Mouse (Mus musculus) lung, embryonic 15.5 days (tissue): ENCODE data around the gene Tnf. TPM values are rescaled to one million over a fixed set of nuclear protein-coding genes. Genes with fewer than 3 reads are reported as not detected.
"Not testable (repeated sequence)": the region's sequence is repeated elsewhere in the genome, so short reads cannot be mapped to it uniquely, and the experiment has no call there.

ENCODE experiments used
- ATAC-seq: fragments of 200-750 bp; cut with Nextera tagmentation; 2 replicates; pipeline ENCODE4 v1.8.0; 2017; ENCODE audit warnings: moderate number of reproducible peaks, borderline replicate concordance; ENCODE audit not compliant: low FRiP score, low TSS enrichment; ENCODE audit errors: extremely low read depth
- H3K27ac ChIP-seq: fragments of 300-500 bp; sonication (generic); 2 replicates; pipeline ENCODE4 v1.5.1; 2015; ENCODE audit warnings: moderate library complexity, mild to moderate bottlenecking, inconsistent platforms
- H3K27me3 ChIP-seq: fragments of 300-500 bp; sonication (generic); 2 replicates; pipeline ENCODE4 v1.6.1; 2015; ENCODE audit warnings: inconsistent platforms
- H3K36me3 ChIP-seq: fragments of 300-500 bp; sonication (generic); 2 replicates; pipeline ENCODE4 v1.6.1; 2015; ENCODE audit warnings: inconsistent platforms
- H3K4me1 ChIP-seq: fragments of 300-500 bp; sonication (generic); 2 replicates; pipeline ENCODE4 v1.6.1; 2015; ENCODE audit warnings: inconsistent platforms
- H3K4me2 ChIP-seq: fragments of 300-500 bp; sonication (generic); 2 replicates; pipeline ENCODE4 v1.6.1; 2015; ENCODE audit warnings: inconsistent platforms, mild to moderate bottlenecking, moderate library complexity
- H3K4me3 ChIP-seq: fragments of 300-500 bp; sonication (generic); 2 replicates; pipeline ENCODE4 v1.5.1; 2015; ENCODE audit warnings: mild to moderate bottlenecking, inconsistent platforms
- H3K9ac ChIP-seq: fragments of 300-500 bp; sonication (generic); 2 replicates; pipeline ENCODE4 v1.6.1; 2015; ENCODE audit warnings: inconsistent platforms
- H3K9me3 ChIP-seq: fragments of 300-500 bp; sonication (generic); 2 replicates; pipeline ENCODE4 v1.6.1; 2016; ENCODE audit warnings: inconsistent platforms
- WGBS: fragments of 180-500 bp; shearing (Covaris S2); methylation state at CpG from one replicate; pipeline ENCODE4 v1.1.7; 2015; 5-methylcytosine and 5-hydroxymethylcytosine counted together
- polyA plus RNA-seq: library from polyadenylated mRNA; unstranded; fragments of >200 nt; fragmentation: Nextera tagmentation; extraction: Ambion mirVana; gene quantifications from 2 replicates; pipeline ENCODE4 v1.2.1, GENCODE M21; 2015

Gene Tnf
- polyA plus RNA-seq, 1 experiment from 2014 or later: not detected

DNA sequence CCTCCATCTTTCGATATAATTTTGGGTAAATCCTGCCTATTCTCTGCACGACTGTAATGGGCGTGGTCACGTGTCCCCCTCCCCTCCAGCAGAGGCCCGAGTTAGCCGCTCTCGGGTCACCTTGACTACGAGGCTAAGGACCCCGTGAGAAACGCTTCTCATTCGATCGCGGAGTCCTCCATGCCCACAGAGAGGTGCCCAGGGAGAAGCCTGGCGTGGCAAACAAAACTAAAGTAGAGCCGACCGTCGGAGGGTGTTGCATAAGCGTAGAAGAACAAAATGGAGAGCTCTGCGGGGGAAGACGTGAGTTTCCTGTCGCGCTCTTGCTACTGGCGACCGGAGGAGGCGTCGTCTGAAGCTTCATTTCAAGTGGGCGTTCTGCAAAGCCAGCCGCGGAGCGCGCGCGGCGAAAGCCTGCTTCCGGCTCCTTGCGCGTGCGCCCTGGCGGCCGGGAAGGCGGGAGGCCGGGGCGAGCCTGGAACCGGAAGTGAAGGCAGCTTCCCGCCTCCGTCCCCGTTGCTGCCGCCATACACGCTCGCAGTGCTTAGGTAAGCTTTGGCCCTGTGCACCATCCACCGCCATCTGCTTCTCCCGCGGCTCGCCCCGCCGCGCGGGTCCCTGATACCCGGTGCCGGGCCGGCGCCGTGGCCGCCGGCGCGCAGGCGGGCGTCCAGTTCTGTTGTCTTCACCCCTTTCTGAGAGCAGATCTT, 39.7 kb upstream of the Tnf start, which contains the start of gene Ddx39b:
Gene Ddx39b (plus strand): TSS at position 442 of the 710 bp plus-strand sequence.
- H3K27me3 ChIP-seq: no peaks in the 10 kb centered on the region
- WGBS: under 1% methylated on average over 69 of the region's 69 CpGs
- peaks cover 45% of the 10 kb centered on the region for H3K4me1 ChIP-seq
- H3K4me3 ChIP-seq: peak within 1 kb of the TSS; percentile 81
- peak within 1 kb of the TSS; percentile 80 for H3K4me2 ChIP-seq
- H3K27ac ChIP-seq: peak within 1 kb of the TSS; percentile 98
- no peaks in the 10 kb centered on the region for H3K9me3 ChIP-seq
- H3K9ac ChIP-seq: peak within 1 kb of the TSS; percentile 94
- H3K36me3 ChIP-seq: peaks cover 37% of the 10 kb centered on the region
- peak; percentile 90 for ATAC-seq

DNA sequence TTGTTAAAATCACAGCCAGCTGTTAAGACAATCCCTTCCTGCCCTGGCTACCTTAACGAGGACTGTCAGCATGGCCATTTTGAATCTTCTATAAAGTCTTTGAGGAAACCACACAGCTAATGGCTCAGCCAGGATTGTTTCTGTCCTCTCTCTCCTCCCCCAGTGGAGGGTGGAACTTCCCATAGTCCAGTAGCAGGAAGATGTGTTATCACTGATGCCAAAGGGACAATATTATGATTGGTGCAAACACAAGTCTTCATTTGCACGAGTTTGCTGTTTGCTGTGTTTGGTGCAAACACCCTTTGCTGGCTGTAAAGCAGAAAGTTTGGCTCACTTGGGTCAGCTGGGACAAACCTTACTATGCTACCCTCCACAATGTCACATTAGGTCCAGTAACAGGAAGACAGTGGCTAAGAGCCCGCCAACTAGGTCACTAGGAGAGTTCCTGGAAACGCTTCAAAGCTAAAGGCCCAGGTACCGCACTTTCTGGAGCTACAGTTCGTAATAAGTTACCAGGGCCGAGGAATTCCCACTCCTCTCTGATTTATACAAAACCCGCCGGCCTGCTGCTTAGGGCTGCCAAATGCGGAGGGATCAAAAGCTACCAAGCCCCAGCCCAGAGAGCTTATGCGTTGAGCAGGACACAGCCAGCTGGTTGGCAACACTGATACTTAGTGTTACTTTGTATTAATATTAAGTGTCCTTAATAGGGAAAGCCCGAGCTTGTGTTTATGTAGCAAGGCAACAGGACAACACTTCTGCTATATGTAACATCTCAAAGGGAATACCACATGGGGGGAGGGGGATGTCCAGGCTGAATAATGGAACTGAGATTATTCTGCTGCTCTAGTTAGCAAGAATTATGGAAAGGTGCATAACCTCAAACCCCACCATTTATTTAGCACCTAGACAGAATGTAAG, 38.8 kb upstream of the Tnf start:
- H3K4me3 ChIP-seq: peak overlapping the region; percentile 81
- H3K9me3 ChIP-seq: no peaks in the 10 kb centered on the region
- no peaks in the 10 kb centered on the region for H3K27me3 ChIP-seq
- H3K4me1 ChIP-seq: peaks cover 44% of the 10 kb centered on the region
- H3K9ac ChIP-seq: peak overlapping the region; percentile 94
- peaks cover 29% of the 10 kb centered on the region for H3K36me3 ChIP-seq
- ATAC-seq: no peak
- H3K4me2 ChIP-seq: peak overlapping the region; percentile 80
- H3K27ac ChIP-seq: peak overlapping the region; percentile 98
- WGBS: 24% methylated on average over 12 of the region's 12 CpGs

DNA sequence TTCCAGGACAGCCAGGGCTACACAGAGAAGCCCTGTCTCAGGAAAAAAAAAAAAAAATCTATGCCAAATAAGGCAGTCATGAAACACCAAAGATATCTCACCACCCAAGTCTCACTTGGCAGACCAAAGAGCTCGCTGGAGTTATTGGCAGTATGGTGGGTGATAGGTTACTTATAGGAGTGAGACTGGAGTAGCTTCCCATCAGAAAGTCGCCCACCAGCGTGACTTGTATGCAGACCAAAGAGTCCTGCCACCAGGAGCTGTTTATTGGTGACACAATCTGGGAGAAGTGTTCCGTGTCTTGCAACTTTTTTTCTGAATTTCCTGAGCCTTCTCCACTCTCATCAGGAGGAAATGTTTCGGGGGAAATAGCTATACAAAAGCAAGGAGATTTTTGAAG, 37.9 kb upstream of the Tnf start:
- H3K4me3 ChIP-seq: no peak overlapping the region
- no peak overlapping the region for H3K27ac ChIP-seq
- no peaks in the 10 kb centered on the region for H3K27me3 ChIP-seq
- no peak for ATAC-seq
- H3K9me3 ChIP-seq: no peaks in the 10 kb centered on the region
- no peak overlapping the region for H3K4me2 ChIP-seq
- H3K36me3 ChIP-seq: peaks cover 19% of the 10 kb centered on the region
- WGBS: 75% methylated on average over 5 of the region's 5 CpGs
- H3K9ac ChIP-seq: peak overlapping the region; percentile 8; the same call in 1 of the 2 replicates
- H3K4me1 ChIP-seq: peaks cover 38% of the 10 kb centered on the region

DNA sequence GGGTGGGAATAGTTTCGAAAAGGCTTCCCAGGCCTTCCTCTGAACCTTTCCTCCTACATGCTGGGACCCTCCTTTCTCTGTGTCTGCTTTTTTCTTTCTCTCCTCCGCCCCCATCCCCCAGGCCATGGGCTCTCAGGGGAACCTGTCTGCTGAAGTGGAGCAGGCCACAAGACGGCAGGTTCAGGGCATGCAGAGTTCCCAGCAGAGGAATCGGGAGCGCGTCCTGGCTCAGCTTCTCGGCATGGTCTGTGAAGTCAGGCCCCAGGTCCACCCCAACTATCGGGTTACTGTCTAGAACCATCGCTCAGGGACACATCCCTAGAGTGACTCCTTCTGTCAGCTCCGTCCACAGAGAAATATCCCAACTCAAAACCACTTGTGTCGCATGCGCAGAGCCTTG, 35.7 kb upstream of the Tnf start:
- peaks cover 43% of the 10 kb centered on the region for H3K4me1 ChIP-seq
- no peak overlapping the region for H3K4me3 ChIP-seq
- H3K9ac ChIP-seq: no peak overlapping the region
- no peak overlapping the region for H3K27ac ChIP-seq
- no peaks in the 10 kb centered on the region for H3K9me3 ChIP-seq
- H3K4me2 ChIP-seq: no peak overlapping the region
- H3K36me3 ChIP-seq: peaks cover 3% of the 10 kb centered on the region; the same call in 1 of the 2 replicates
- H3K27me3 ChIP-seq: no peaks in the 10 kb centered on the region
- 86% methylated on average over 12 of the region's 12 CpGs for WGBS
- ATAC-seq: no peak

DNA sequence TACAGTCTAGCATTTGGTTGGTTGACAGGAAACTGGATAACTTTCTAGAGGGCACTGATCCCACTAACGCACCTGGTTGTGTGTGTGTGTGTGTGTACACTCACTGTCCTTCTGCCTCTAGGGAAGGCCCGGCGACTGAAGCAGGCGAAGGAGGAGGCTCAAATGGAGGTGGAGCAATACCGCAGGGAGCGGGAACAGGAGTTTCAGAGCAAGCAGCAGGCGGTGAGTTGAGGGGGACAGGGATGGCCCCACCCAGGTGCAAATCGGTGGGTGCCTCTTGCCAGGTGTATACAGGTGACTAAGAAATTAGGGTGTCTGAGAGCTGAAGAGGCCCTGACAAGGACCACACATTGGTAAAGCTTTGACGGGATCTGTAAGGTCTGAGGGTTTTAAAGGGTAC, 35.2 kb upstream of the Tnf start:
- H3K27me3 ChIP-seq: no peaks in the 10 kb centered on the region
- no peak overlapping the region for H3K9ac ChIP-seq
- no peak overlapping the region for H3K4me3 ChIP-seq
- H3K4me1 ChIP-seq: peaks cover 45% of the 10 kb centered on the region
- H3K9me3 ChIP-seq: no peaks in the 10 kb centered on the region
- 76% methylated on average over 9 of the region's 9 CpGs for WGBS
- no peak for ATAC-seq
- H3K27ac ChIP-seq: no peak overlapping the region
- peaks cover 3% of the 10 kb centered on the region; the same call in 1 of the 2 replicates for H3K36me3 ChIP-seq
- H3K4me2 ChIP-seq: no peak overlapping the region

DNA sequence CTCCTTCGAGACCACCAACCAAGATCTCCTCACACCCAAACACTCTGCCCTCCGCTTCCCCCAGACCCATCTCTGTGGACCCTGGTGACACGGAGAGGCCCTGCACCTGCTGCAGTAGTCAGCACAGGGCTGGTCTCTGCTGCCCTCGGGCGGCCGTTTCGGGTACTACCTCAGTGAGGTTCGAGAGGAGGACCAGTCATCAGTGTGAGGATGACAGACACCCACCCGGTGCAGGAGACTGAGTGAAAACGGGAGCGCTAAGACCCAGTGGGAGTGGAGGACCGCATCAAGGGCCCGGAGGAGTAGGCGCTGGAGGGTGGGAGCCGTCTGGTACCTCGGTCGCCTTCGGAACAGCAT, 34.6 kb upstream of the Tnf start:
- peak; percentile 40 for ATAC-seq
- H3K4me2 ChIP-seq: peak overlapping the region; percentile 88
- peaks cover 4% of the 10 kb centered on the region for H3K36me3 ChIP-seq
- 1% methylated on average over 18 of the region's 18 CpGs for WGBS
- H3K9me3 ChIP-seq: no peaks in the 10 kb centered on the region
- peak overlapping the region; percentile 97 for H3K27ac ChIP-seq
- H3K4me3 ChIP-seq: peak overlapping the region; percentile 66
- H3K27me3 ChIP-seq: no peaks in the 10 kb centered on the region
- peaks cover 45% of the 10 kb centered on the region for H3K4me1 ChIP-seq
- peak overlapping the region; percentile 85 for H3K9ac ChIP-seq

DNA sequence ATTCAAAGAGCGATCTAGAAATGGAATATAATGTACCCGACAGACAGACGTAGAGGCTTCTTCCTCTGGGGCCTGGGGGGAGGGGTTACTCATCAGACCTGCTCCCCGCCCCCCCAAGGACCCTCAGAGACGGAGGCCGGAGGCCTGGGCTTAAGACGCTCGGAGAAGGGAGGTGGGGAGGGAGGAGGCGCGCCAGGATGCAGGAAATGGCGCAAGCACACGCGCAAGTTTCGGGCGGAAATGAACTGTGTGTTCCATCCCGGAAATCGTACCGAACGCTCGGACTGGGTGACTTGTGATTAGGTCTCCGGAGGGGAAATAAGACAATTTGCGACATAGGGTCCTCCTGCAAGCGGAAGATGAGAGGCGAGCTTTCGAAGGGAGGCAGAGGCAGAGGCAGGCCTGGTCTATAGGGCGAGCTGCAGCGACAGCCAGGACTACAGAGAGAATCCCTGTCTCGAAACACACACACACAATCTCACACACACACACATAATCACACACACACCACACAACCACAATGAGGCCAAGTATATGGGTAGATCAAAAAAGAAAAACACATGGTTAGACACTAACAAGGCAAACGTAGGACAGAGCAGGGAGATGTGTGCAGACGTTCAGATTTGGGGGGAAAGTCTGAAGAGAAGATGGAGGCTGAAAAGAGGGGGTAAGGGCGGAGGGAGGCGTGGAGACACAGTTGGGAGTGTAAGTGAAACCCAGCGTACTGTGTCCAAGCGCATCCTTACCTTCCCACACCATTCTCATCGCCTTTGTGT, 34.0 kb upstream of the Tnf start, which contains the start of gene Nfkbil1:
Gene Nfkbil1 (minus strand): TSS at position 179 of the 776 bp plus-strand sequence.
- under 1% methylated on average over 35 of the region's 35 CpGs for WGBS
- peak; percentile 88 for ATAC-seq
- Histone ChIP-seq H3K9ac (peak within 1 kb of the TSS; percentile 85), H3K27me3 (no peaks in the 10 kb centered on the region), H3K4me1 (peaks cover 42% of the 10 kb centered on the region), H3K36me3 (peaks cover 9% of the 10 kb centered on the region), H3K9me3 (no peaks in the 10 kb centered on the region), H3K4me2 (peak within 1 kb of the TSS; percentile 88), H3K27ac (peak within 1 kb of the TSS; percentile 97), H3K4me3 (peak within 1 kb of the TSS; percentile 66)

DNA sequence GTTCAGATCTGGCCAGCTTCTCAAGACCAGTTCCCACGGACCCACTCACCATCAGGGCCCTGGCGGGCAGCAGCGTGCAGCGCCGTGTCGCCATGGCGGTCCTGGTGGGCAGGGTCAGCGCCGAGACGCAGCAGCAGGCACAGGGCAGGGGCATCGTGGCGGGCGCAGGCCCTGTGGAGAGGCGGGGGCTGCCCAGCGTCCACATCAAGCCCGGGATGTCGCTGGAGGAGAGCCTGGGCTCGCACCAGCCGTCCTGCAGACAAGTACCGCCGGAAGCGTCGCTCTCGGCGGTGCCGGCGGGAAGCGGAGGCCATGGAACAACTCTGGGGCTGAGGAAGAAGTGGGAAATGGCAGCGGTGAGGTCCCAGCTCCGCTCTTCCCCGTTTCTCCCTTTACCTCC, 33.1 kb upstream of the Tnf start:
- Histone ChIP-seq H3K27ac (peak overlapping the region; percentile 97), H3K27me3 (no peaks in the 10 kb centered on the region), H3K4me2 (peak overlapping the region; percentile 88), H3K4me1 (peaks cover 35% of the 10 kb centered on the region), H3K9ac (peak overlapping the region; percentile 85), H3K9me3 (no peaks in the 10 kb centered on the region), H3K36me3 (peaks cover 16% of the 10 kb centered on the region), H3K4me3 (peak overlapping the region; percentile 66)
- peak; percentile 7; the same call in 1 of the 2 replicates for ATAC-seq
- 2% methylated on average over 31 of the region's 31 CpGs for WGBS

DNA sequence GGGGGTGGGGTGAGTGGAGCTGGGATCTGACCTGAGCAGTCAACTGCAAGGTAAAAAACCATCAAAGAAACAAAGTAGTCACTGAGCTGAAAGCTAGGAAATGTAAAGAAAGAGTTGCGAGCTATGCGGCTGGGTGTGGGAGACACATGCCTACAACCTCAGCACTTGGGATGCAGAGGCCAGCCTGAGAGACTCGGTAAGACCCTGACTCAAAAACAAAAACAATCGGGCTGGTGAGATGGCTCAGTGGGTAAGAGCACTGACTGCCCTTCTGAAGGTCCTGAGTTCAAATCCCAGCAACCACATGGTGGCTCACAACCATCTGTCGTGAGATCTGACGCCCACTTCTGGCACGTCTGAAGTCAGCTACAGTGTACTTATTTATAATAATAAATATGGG, 32.3 kb upstream of the Tnf start:
- ATAC-seq, H3K27me3 ChIP-seq, H3K9me3 ChIP-seq, H3K9ac ChIP-seq: not testable (repeated sequence)
- H3K4me1 ChIP-seq: peaks cover 35% of the 10 kb centered on the region
- H3K4me2 ChIP-seq: peak overlapping the region; percentile 88
- peak overlapping the region; percentile 66 for H3K4me3 ChIP-seq
- peaks cover 24% of the 10 kb centered on the region for H3K36me3 ChIP-seq
- peak overlapping the region; percentile 97 for H3K27ac ChIP-seq
- WGBS: 62% methylated on average over 7 of the region's 7 CpGs

DNA sequence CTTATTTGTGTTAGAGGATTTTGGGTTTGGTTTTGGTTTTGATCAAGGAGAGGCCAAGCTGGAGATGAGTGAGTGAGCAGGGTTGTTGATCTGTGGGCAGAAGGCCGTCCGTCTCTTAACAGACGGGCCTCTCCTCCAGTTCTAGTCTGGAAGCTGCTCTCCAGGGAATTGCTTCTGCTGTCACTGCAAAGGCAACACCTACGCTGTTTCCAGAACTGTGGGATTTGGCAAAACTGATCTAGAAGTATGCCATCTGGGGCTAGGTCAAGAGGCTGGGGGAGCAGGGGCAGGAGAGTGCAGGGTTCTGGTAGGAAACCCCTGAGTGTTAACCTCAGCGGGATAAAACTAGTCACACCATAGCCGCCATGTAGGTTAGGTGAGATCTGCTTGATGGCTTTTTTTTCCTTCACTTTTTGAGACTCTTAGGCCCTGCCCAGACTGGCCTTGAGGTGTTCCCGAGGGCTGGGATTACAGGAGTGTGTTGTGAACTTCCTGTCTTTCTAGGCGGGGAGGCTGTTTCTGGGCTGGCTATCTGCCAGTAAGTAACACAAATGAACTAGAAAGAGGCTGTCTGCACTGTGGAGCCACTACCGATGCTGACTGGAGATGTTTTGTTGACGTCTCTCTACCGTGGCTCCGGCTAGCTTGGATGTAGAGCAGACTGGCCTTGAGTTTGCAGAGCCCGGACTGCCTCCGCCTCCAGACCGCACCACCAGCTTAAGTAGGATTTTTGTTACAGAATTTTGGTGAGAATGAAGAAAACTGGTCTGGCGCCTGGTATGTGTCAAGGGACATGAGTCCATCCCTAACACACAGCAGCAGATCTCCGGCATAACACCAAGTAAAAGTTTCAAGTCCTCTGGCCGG, 31.5 kb upstream of the Tnf start, which contains the start of gene Atp6v1g2:
Gene Atp6v1g2 (plus strand): TSS at position 547 of the 867 bp plus-strand sequence.
- H3K4me2 ChIP-seq: peak within 1 kb of the TSS; percentile 88
- H3K9me3 ChIP-seq: no peaks in the 10 kb centered on the region
- peak within 1 kb of the TSS; percentile 97 for H3K27ac ChIP-seq
- H3K9ac ChIP-seq: no peak within 1 kb of the TSS; the same call in 1 of the 2 replicates
- H3K4me1 ChIP-seq: peaks cover 35% of the 10 kb centered on the region
- no peaks in the 10 kb centered on the region for H3K27me3 ChIP-seq
- peak within 1 kb of the TSS; percentile 66 for H3K4me3 ChIP-seq
- 33% methylated on average over 18 of the region's 18 CpGs for WGBS
- H3K36me3 ChIP-seq: peaks cover 30% of the 10 kb centered on the region
- ATAC-seq: no peak
